Mouse (Mus musculus) hindbrain, embryonic 15.5 days (tissue): ENCODE measurements around the gene Sycp3. TPM values are rescaled to one million over a fixed set of nuclear protein-coding genes. Genes with fewer than 3 reads are reported as not detected.
"Not testable (repeated sequence)": the region's sequence is repeated elsewhere in the genome, so short reads cannot be mapped to it uniquely, and the experiment has no call there.

ENCODE experiments used
- ATAC-seq: fragments of 200-750 bp; cut with Nextera tagmentation; 2 replicates; pipeline ENCODE4 v1.8.0; 2017; ENCODE audit warnings: low read depth, moderate number of reproducible peaks, moderate TSS enrichment; ENCODE audit not compliant: low FRiP score
- H3K27ac ChIP-seq: fragments of 300-500 bp; sonication (generic); replicated peaks from 2 replicates; pipeline ENCODE4 v1.5.1; 2015; ENCODE audit warnings: mild to moderate bottlenecking, inconsistent platforms
- H3K27me3 ChIP-seq: fragments of 300-500 bp; sonication (generic); 2 replicates; pipeline ENCODE4 v1.6.1; 2015; ENCODE audit warnings: control low read depth, inconsistent platforms
- H3K36me3 ChIP-seq: fragments of 300-500 bp; sonication (generic); 2 replicates; pipeline ENCODE4 v1.6.1; 2015; ENCODE audit warnings: control low read depth, inconsistent platforms
- H3K4me1 ChIP-seq: fragments of 300-500 bp; sonication (generic); replicated peaks from 2 replicates; pipeline ENCODE4 v1.6.1; 2015; ENCODE audit warnings: control low read depth, inconsistent platforms
- H3K4me2 ChIP-seq: fragments of 300-500 bp; sonication (generic); 2 replicates; pipeline ENCODE4 v1.6.1; 2015; ENCODE audit warnings: moderate library complexity, mild to moderate bottlenecking, inconsistent platforms
- H3K4me3 ChIP-seq: fragments of 300-500 bp; sonication (generic); 2 replicates; pipeline ENCODE4 v1.5.1; 2015; ENCODE audit warnings: mild to moderate bottlenecking, inconsistent platforms
- H3K9ac ChIP-seq: fragments of 300-500 bp; sonication (generic); 2 replicates; pipeline ENCODE4 v1.6.1; 2015; ENCODE audit warnings: inconsistent platforms
- H3K9me3 ChIP-seq: fragments of 300-500 bp; sonication (generic); 2 replicates; pipeline ENCODE4 v1.6.1; 2016; ENCODE audit warnings: control low read depth, inconsistent platforms
- WGBS: fragments of 180-500 bp; shearing (Covaris S2); methylation state at CpG from one replicate; pipeline ENCODE4 v1.1.7; 2015; 5-methylcytosine and 5-hydroxymethylcytosine counted together
- polyA plus RNA-seq: library from polyadenylated mRNA; unstranded; fragments of >200 nt; fragmentation: Nextera tagmentation; extraction: Ambion mirVana; gene quantifications from 2 replicates; pipeline ENCODE4 v1.2.1, GENCODE M21; 2015

Gene Sycp3
- polyA plus RNA-seq, 1 experiment from 2014 or later: 0.31 TPM

GRCm38 (mm10) chr10:88502919-88503318 lies 43.5 kb downstream of the Sycp3 start:
- H3K4me3 ChIP-seq: peak overlapping the region; percentile 86
- peak overlapping the region; percentile 85 for H3K9ac ChIP-seq
- H3K27me3 ChIP-seq: no peaks in the 10 kb centered on the region
- WGBS: 51% methylated on average over 4 of the region's 4 CpGs
- ATAC-seq: no peak
- H3K36me3 ChIP-seq: no peaks in the 10 kb centered on the region
- peak overlapping the region; percentile 72 for H3K4me2 ChIP-seq
- H3K27ac ChIP-seq: peak overlapping the region; percentile 84
- H3K9me3 ChIP-seq: no peaks in the 10 kb centered on the region
- peaks cover 15% of the 10 kb centered on the region for H3K4me1 ChIP-seq

DNA sequence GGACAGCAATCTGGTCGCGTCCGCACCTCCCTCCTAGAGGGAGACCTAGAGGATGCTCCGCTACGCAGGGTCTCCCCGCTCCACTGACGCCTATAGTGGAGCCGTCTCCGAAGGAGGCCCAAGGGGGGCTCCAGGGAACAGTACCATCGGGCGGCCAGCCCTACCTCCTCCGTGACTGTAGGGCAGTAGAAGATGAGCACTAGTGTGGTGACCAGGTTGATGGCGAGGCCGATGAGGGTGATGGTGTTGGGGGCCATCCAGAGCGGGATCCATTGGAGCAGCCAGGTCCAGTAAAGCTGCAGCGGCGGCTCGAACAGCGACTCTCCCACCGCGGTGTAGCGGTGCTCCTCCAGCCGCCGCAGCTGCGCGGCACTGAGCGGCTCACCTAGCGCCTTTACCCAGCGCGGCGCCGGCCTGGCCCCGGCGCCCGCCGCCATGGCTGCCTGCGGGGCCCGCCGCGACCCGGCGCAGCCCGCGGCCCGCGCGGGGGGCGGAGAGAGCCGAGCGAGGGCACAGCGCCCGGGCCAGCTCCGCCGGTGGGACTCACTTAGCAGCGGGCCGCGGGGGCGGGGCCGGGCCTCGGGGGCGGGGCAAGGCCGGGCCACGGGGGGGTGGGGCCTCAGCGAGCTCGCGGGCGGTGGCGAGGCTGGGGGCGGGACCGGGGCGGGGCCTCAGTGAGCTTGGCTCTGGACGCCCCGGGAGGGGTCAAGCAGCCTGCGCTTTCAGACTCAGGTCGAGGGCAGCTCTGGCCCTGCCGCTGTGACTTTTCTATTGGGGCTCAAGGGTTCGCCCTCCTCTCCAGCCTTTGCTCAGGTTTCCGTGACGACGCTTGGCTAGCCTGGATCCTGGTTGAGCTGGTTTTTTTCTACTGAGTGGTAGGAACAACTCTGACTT lies 44.3 kb downstream of the Sycp3 start, which contains the start of gene Chpt1:
TSS of gene Chpt1 (minus strand) at position 653 of the 894 bp plus-strand sequence.
- H3K9ac ChIP-seq: peak within 1 kb of the TSS; percentile 85
- WGBS: under 1% methylated on average over 48 of the region's 80 CpGs
- no peaks in the 10 kb centered on the region for H3K27me3 ChIP-seq
- H3K4me3 ChIP-seq: peak within 1 kb of the TSS; percentile 86
- no peaks in the 10 kb centered on the region for H3K9me3 ChIP-seq
- peak; percentile 96 for ATAC-seq
- peak within 1 kb of the TSS; percentile 84 for H3K27ac ChIP-seq
- peaks cover 15% of the 10 kb centered on the region for H3K4me1 ChIP-seq
- no peaks in the 10 kb centered on the region for H3K36me3 ChIP-seq
- H3K4me2 ChIP-seq: peak within 1 kb of the TSS; percentile 72

- no peak for ATAC-seq
- 50% methylated on average over 3 of the region's 3 CpGs for WGBS
- H3K9ac ChIP-seq: no peak overlapping the region
- H3K4me2 ChIP-seq: peak overlapping the region; percentile 72; the same call in 1 of the 2 replicates
- no peaks in the 10 kb centered on the region for H3K9me3 ChIP-seq
- no peaks in the 10 kb centered on the region for H3K36me3 ChIP-seq
- H3K27me3 ChIP-seq: no peaks in the 10 kb centered on the region
- H3K4me3 ChIP-seq: peak overlapping the region; percentile 86; the same call in 1 of the 2 replicates
- no peak overlapping the region for H3K27ac ChIP-seq
- H3K4me1 ChIP-seq: peaks cover 15% of the 10 kb centered on the region
These were observed 45.1 kb downstream of the Sycp3 start for GRCm38 (mm10) chr10:88504481-88504880.

DNA sequence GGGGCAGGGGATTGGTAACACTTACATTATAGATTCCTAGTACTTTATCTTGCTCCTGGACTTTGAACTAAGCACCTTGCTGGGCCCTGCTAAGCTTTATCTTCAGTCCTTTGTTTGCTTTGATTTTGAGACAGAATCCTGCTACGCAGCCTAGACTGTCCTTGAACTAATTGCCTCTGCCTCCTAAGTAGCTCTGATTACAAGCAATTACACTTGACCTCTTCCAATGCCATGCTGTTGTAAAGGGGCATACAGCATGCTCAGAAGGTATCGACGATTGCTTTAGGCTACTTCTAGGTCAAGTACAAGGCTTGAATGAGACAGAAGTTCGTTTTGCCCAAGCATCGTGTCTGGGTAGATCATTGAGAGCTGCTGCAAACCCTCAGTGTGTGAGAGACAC lies 45.9 kb downstream of the Sycp3 start:
- Histone ChIP-seq H3K27ac (no peak overlapping the region), H3K4me1 (peaks cover 15% of the 10 kb centered on the region), H3K4me3 (no peak overlapping the region), H3K36me3 (no peaks in the 10 kb centered on the region), H3K9me3 (no peaks in the 10 kb centered on the region), H3K27me3 (no peaks in the 10 kb centered on the region), H3K4me2 (no peak overlapping the region), H3K9ac (no peak overlapping the region)
- ATAC-seq: no peak
- WGBS: 80% methylated on average over 5 of the region's 5 CpGs

GRCm38 (mm10) chr10:88507691-88508143 lies 48.3 kb downstream of the Sycp3 start:
- Histone ChIP-seq H3K4me1 (0 out of 2 replicates have a peak, but pooled peaks cover 4% of the 10 kb centered on the region), H3K27ac (no peak overlapping the region), H3K36me3 (no peaks in the 10 kb centered on the region), H3K9me3 (no peaks in the 10 kb centered on the region), H3K4me3 (no peak overlapping the region), H3K4me2 (no peak overlapping the region), H3K9ac (no peak overlapping the region), H3K27me3 (no peaks in the 10 kb centered on the region)
- 84% methylated on average over 7 of the region's 7 CpGs for WGBS
- no peak for ATAC-seq

DNA sequence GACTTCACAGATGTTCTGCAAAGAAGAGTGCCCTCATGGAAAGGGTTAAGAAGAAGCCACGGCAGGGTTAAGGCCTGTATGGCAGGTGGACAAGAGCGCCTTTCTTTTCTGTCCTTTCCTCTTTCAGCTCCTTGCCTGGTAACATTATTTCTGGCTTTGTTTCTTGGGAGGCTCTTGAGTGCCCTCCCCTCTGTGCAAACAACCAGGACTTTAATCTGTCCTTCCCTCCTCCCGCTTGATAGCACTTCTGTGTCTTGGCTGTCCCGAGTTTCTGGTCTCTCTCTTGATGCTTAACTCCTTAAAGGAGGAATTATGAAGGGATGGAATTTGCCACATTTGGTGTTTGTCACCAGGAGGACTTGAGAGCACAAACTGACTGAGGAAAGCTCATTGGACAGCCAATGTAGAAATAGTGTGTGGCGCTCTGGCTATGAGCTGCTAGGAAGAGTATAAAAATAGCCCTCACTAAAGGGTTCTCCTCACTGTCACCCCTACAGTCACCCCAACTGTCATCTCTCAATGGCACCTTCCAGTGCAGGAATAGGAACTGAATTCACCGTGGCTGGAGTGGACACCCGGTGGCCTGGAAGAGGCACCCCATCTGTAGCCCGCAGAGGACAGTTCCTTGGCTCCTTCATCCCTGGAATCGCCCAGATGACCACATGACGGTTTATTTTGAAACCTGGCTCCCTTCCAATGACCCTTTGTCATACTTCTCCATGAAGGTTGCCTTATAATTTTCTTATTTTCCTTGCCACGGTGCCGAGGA lies 51.3 kb downstream of the Sycp3 start:
- 77% methylated on average over 12 of the region's 12 CpGs for WGBS
- Histone ChIP-seq H3K9me3 (no peaks in the 10 kb centered on the region), H3K4me2 (no peak overlapping the region), H3K4me1 (no peaks in the 10 kb centered on the region), H3K4me3 (no peak overlapping the region), H3K36me3 (no peaks in the 10 kb centered on the region), H3K27me3 (no peaks in the 10 kb centered on the region), H3K9ac (no peak overlapping the region), H3K27ac (no peak overlapping the region)
- no peak for ATAC-seq

- H3K4me2 ChIP-seq: no peak overlapping the region
- H3K9me3 ChIP-seq: no peaks in the 10 kb centered on the region
- H3K27me3 ChIP-seq: no peaks in the 10 kb centered on the region
- no peak for ATAC-seq
- no peaks in the 10 kb centered on the region for H3K4me1 ChIP-seq
- no peak overlapping the region for H3K4me3 ChIP-seq
- H3K36me3 ChIP-seq: no peaks in the 10 kb centered on the region
- 96% methylated on average over 9 of the region's 9 CpGs for WGBS
- no peak overlapping the region for H3K9ac ChIP-seq
- no peak overlapping the region for H3K27ac ChIP-seq
These were observed 52.0 kb downstream of the Sycp3 start for GRCm38 (mm10) chr10:88511355-88511754.

DNA sequence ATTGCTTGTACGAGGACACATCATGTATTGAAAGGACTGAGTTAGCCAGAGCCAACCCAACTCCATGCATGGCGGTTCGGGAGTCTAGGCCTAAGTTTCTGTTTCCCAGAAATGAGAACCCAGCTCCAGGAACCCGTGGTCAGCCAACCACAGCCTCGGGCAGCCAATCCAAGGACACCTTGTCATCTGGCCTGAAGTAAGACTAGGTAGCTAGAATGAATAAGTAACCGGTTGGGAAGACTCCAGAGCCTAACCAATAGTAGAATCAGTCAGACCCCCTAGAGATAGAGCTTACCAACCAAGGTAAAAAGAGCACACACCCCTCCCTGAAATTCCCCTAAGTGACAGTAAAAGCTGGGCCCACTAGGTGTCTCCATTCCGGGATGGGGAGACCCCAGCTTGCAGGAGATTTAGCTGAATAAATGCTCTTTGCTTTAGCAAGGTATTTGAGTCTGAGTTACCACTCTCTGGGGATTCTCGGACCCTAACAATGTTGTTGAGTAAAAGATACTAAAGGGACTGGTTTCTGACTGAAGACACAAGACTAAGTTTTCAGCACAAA lies 54.3 kb downstream of the Sycp3 start:
- Histone ChIP-seq H3K27ac (no peak overlapping the region), H3K9ac (no peak overlapping the region), H3K9me3 (no peaks in the 10 kb centered on the region), H3K4me2 (no peak overlapping the region), H3K4me3 (no peak overlapping the region), H3K4me1 (no peaks in the 10 kb centered on the region), H3K27me3 (no peaks in the 10 kb centered on the region), H3K36me3 (no peaks in the 10 kb centered on the region)
- 72% methylated on average over 8 of the region's 8 CpGs for WGBS
- no peak for ATAC-seq

DNA sequence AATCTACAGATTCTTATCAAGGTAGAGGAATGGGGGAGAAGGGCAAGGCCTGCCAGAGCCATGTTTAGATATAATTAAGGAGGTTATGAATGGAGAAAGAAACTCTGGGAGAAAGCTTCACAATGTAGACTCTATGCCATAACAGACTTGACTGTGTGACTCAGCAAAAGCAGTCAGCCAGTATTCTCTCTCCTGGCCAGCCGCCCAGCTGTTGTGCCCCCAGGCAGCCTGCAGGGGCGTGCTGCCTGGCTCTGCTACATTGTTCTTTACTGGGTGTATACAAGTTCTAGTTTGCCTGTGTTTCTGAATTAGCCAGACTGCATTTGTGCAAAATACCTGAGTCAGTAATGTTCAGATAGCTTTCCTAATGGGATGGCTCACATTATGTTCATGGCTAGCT lies 55.1 kb downstream of the Sycp3 start:
- WGBS: 51% methylated on average over 2 of the region's 2 CpGs
- H3K36me3 ChIP-seq: no peaks in the 10 kb centered on the region
- no peaks in the 10 kb centered on the region for H3K27me3 ChIP-seq
- H3K27ac ChIP-seq: no peak overlapping the region
- H3K4me2 ChIP-seq: no peak overlapping the region
- no peak overlapping the region for H3K4me3 ChIP-seq
- H3K4me1 ChIP-seq: no peaks in the 10 kb centered on the region
- no peaks in the 10 kb centered on the region for H3K9me3 ChIP-seq
- no peak for ATAC-seq
- no peak overlapping the region for H3K9ac ChIP-seq

DNA sequence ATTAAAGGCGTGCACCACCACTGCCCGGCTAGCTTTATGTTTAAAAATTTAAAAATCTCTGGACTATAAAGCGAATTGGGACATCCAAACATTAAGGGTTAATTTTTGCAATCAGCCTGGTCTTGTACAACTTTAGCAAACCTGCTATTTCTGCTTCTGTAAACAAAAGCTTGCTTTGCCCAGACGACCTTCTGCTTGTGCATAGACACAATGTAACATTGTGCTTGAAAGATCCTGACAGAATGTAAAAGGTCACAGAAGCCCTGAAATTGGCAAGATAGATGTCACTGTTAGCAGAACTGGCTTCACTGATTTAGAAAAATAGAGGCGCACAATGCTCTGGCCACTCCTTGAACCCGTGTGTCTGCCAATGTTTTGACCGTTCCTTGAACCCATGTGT lies 55.7 kb downstream of the Sycp3 start:
- not testable (repeated sequence) for H3K9me3 ChIP-seq, H3K27me3 ChIP-seq, H3K9ac ChIP-seq, ATAC-seq, H3K27ac ChIP-seq, H3K4me3 ChIP-seq, H3K4me2 ChIP-seq, H3K36me3 ChIP-seq, H3K4me1 ChIP-seq
- 82% methylated on average over 7 of the region's 7 CpGs for WGBS

GRCm38 (mm10) chr10:88522795-88523194 lies 63.4 kb downstream of the Sycp3 start:
- Histone ChIP-seq H3K27ac (no peak overlapping the region), H3K9me3 (no peaks in the 10 kb centered on the region), H3K4me1 (no peaks in the 10 kb centered on the region), H3K4me3 (no peak overlapping the region), H3K27me3 (no peaks in the 10 kb centered on the region), H3K9ac (no peak overlapping the region), H3K36me3 (no peaks in the 10 kb centered on the region), H3K4me2 (no peak overlapping the region)
- WGBS: 93% methylated on average over 8 of the region's 8 CpGs
- no peak for ATAC-seq
